13 mouse cellular contexts compared by ENCODE assay signal in genomic region chr8:86390715-86391114, GRCm38 (mm10).
DNase-seq lines count a peak whose midpoint lies in the region; ATAC-seq and TF ChIP-seq lines count a peak whose summit lies in the region.
"Had no signal": no experiment of that assay in that cellular context is flagged by ENCODE, and none has a peak within 500 bp of the region (broad histone marks: within the 10 kb centered on the region; RNA-seq: fewer than 3 reads in every experiment).

No protein-coding gene starts in this region.

- no peak overlapping the region for H3K4me2 ChIP-seq in hindbrain, embryonic 11.5 days (replicated peaks; ENCODE audit: low read depth, low read length)
- no peak overlapping the region for H3K4me2 ChIP-seq in midbrain, embryonic 13.5 days (replicated peaks)
- H3K4me2 ChIP-seq: limb, embryonic 15.5 days; lung, embryonic 14.5 days had no signal

- WGBS in hindbrain, embryonic 11.5 days: 80% methylated on average over 8 of the region's 8 CpGs
- WGBS in midbrain, embryonic 13.5 days: 70% methylated on average over 8 of the region's 8 CpGs

- H3K4me1 ChIP-seq in hindbrain, embryonic 11.5 days (replicated peaks; ENCODE audit: control insufficient read depth, insufficient read depth, low read length): no peaks in the 10 kb centered on the region; the same call in 1 of the 2 replicates
- peaks cover 44% of the 10 kb centered on the region for H3K4me1 ChIP-seq in midbrain, embryonic 13.5 days (replicated peaks)

- H3K4me3 ChIP-seq in left cerebral cortex, adult 2 months: no peak overlapping the region
- no peak overlapping the region for H3K4me3 ChIP-seq in hindbrain, embryonic 11.5 days (ENCODE audit: low read depth, low read length)
- H3K4me3 ChIP-seq in midbrain, embryonic 13.5 days (replicated peaks): no peak overlapping the region
- H3K4me3 ChIP-seq: limb, embryonic 15.5 days had no signal

- no peak for TF ChIP-seq CTCF in left cerebral cortex, adult 2 months (IDR thresholded peaks at IDR 0.05)

- H3K9ac ChIP-seq in hindbrain, embryonic 11.5 days (ENCODE audit: low read depth, low read length): no peak overlapping the region
- H3K9ac ChIP-seq in midbrain, embryonic 13.5 days (replicated peaks): no peak overlapping the region
- H3K9ac ChIP-seq: limb, embryonic 15.5 days; lung, embryonic 14.5 days had no signal

- peak overlapping the region; percentile 80 for H3K27ac ChIP-seq in left cerebral cortex, adult 2 months
- 0 out of 2 replicates have a peak overlapping the region, but pooled peaks have one; percentile 70 for H3K27ac ChIP-seq in hindbrain, embryonic 11.5 days (ENCODE audit: low read depth, low read length)
- peak overlapping the region; percentile 89 for H3K27ac ChIP-seq in midbrain, embryonic 13.5 days
- H3K27ac ChIP-seq: limb, embryonic 15.5 days had no signal

- no peak for ATAC-seq in hindbrain, embryonic 11.5 days (ENCODE audit: low FRiP score)
- no peak for ATAC-seq in midbrain, embryonic 13.5 days
- ATAC-seq in monocyte, adult 5-6 weeks (replicated peaks; ENCODE audit: insufficient number of reproducible peaks, low FRiP score, low TSS enrichment, poor library complexity, severe bottlenecking): no peak

- intact Hi-C loops in left cerebral cortex, adult 2 months (cut with DNase I): loop anchor here (5.0 kb wide), 2 partner anchors 63 to 82 kb away; no protein-coding TSS in a partner anchor

- no peaks in the 10 kb centered on the region for H3K36me3 ChIP-seq in hindbrain, embryonic 11.5 days (ENCODE audit: control insufficient read depth, insufficient read depth, low read length)
- no peaks in the 10 kb centered on the region for H3K36me3 ChIP-seq in midbrain, embryonic 13.5 days
- H3K36me3 ChIP-seq: limb, embryonic 15.5 days had no signal

- no peaks in the 10 kb centered on the region for H3K27me3 ChIP-seq in hindbrain, embryonic 11.5 days (ENCODE audit: control insufficient read depth, insufficient read depth, low read length)
- peaks cover 3% of the 10 kb centered on the region; the same call in 1 of the 2 replicates for H3K27me3 ChIP-seq in midbrain, embryonic 13.5 days
- H3K27me3 ChIP-seq: limb, embryonic 15.5 days had no signal

- H3K9me3 ChIP-seq in hindbrain, embryonic 11.5 days (ENCODE audit: control insufficient read depth, low read length): no peaks in the 10 kb centered on the region
- 0 out of 2 replicates have a peak, but pooled peaks cover 2% of the 10 kb centered on the region for H3K9me3 ChIP-seq in midbrain, embryonic 13.5 days
- H3K9me3 ChIP-seq: limb, embryonic 15.5 days had no signal

- no peak for DNase-seq in left cerebral cortex, adult 2 months (ENCODE audit: extremely low spot score in 1 of 2, low spot score in 2 of 2)
- no peak for DNase-seq in left cerebral cortex, adult 9 months (ENCODE audit: low spot score in 2 of 2)
- DNase-seq in hindbrain, embryonic 11.5 days (ENCODE audit: low spot score): peak; percentile 8
- DNase-seq in gastrocnemius, postnatal 4 days (ENCODE audit: low spot score in 2 of 2): no peak
- DNase-seq in thymus, adult 18-20 months: no peak
- DNase-seq: adrenal gland, postnatal 36 days; heart, postnatal 4 days; kidney, adult 9 months; lung, embryonic 14.5 days; thymus, adult 2 months had no signal
